Mouse (Mus musculus) B cell, adult 2 months (primary cell): ENCODE data around the gene Hspe1.
"Not testable (repeated sequence)": the region's sequence is repeated elsewhere in the genome, so short reads cannot be mapped to it uniquely, and the experiment has no call there.

Source experiments
- DNase-seq, 2 experiments: peaks; one replicate each; pipeline ENCODE4 v3.0.0; 2022

Hspe1 gene

GRCm38 (mm10) chr1:55087932-55088610 lies at the start of gene Hspe1, which contains the start of gene Hspd1:
Gene Hspe1, plus strand, starts transcription at chr1:55088132.
Gene Hspd1, minus strand, starts transcription at chr1:55088243.
- peak; percentile 98 for DNase-seq

GRCm38 (mm10) chr1:55039944-55040343 lies 48.0 kb upstream of the Hspe1 start:
- DNase-seq = no peak

GRCm38 (mm10) chr1:55041691-55042090 lies 46.2 kb upstream of the Hspe1 start:
- no peak for DNase-seq

- DNase-seq = peak; percentile 39 to 53
Observed at GRCm38 (mm10) chr1:55042246-55042645, 45.7 kb upstream of the Hspe1 start.

GRCm38 (mm10) chr1:55043164-55043563 lies 44.8 kb upstream of the Hspe1 start:
- no peak for DNase-seq

GRCm38 (mm10) chr1:55048841-55049587 lies 38.9 kb upstream of the Hspe1 start:
- no peak for DNase-seq

- no peak for DNase-seq
Observed at GRCm38 (mm10) chr1:55051671-55052070, 36.3 kb upstream of the Hspe1 start.

GRCm38 (mm10) chr1:55052355-55052953 lies 35.5 kb upstream of the Hspe1 start, which contains the start of gene Coq10b:
Gene Coq10b, plus strand, starts transcription at chr1:55052770.
- DNase-seq = peak; percentile 99 to 100

- no peak for DNase-seq
Observed at GRCm38 (mm10) chr1:55053005-55053404, 34.9 kb upstream of the Hspe1 start.

GRCm38 (mm10) chr1:55053596-55053995 lies 34.3 kb upstream of the Hspe1 start:
- DNase-seq = no peak

- peak; percentile 39 to 48 for DNase-seq
Observed at GRCm38 (mm10) chr1:55055322-55056115, 32.4 kb upstream of the Hspe1 start.

- DNase-seq = not testable (repeated sequence)
Observed at GRCm38 (mm10) chr1:55058383-55058782, 29.5 kb upstream of the Hspe1 start.

- DNase-seq = no peak
Observed at GRCm38 (mm10) chr1:55061099-55061498, 26.8 kb upstream of the Hspe1 start.

GRCm38 (mm10) chr1:55061772-55062171 lies 26.2 kb upstream of the Hspe1 start:
- no peak for DNase-seq

GRCm38 (mm10) chr1:55072328-55072727 lies 15.6 kb upstream of the Hspe1 start:
- DNase-seq = not testable (repeated sequence)

- no peak for DNase-seq
Observed at GRCm38 (mm10) chr1:55074757-55075156, 13.2 kb upstream of the Hspe1 start.

GRCm38 (mm10) chr1:55075652-55076394 lies 12.1 kb upstream of the Hspe1 start:
- DNase-seq = no peak

GRCm38 (mm10) chr1:55076395-55076743 lies 11.6 kb upstream of the Hspe1 start:
- no peak for DNase-seq

- no peak for DNase-seq
Observed at GRCm38 (mm10) chr1:55076849-55077516, 10.9 kb upstream of the Hspe1 start.

GRCm38 (mm10) chr1:55079677-55080076 lies 8.3 kb upstream of the Hspe1 start:
- DNase-seq = no peak

- peak; percentile 14 to 33 for DNase-seq
Observed at GRCm38 (mm10) chr1:55082106-55082505, 5.8 kb upstream of the Hspe1 start.
